Mouse (Mus musculus) MEL (cell line): Measurements from ENCODE around the gene Rapgef4.

ENCODE experiments used
- CTCF ChIP-seq, 3 experiments: IDR thresholded peaks in 2 of 3; conservative IDR thresholded peaks in 1 of 3; 2 replicates each; pipeline ENCODE4 v1.5.1; 2011 to 2012; ENCODE audit warnings: low read length in 3 of 3, low read depth in 2 of 3, mild to moderate bottlenecking in 2 of 3, improper control_type of control experiment in 1 of 3, inconsistent platforms in 1 of 3, mixed read lengths in 1 of 3, moderate library complexity in 1 of 3; ENCODE audit not compliant: control insufficient read depth in 1 of 3, insufficient read depth in 1 of 3, poor library complexity in 1 of 3, severe bottlenecking in 1 of 3
- KAT2A ChIP-seq: conservative IDR thresholded peaks from 2 replicates; pipeline ENCODE4 v1.6.1; 2012; ENCODE audit warnings: low read depth, low read length, improper control_type of control experiment, inconsistent platforms
- MXI1 ChIP-seq: IDR thresholded peaks from 2 replicates; pipeline ENCODE4 v1.6.1; 2011; ENCODE audit warnings: mild to moderate bottlenecking, low read depth, low read length, improper control_type of control experiment
- NELFE ChIP-seq: IDR thresholded peaks from 2 replicates; pipeline ENCODE4 v1.6.1; 2011; ENCODE audit warnings: low read depth, low read length, improper control_type of control experiment
- NRF1 ChIP-seq: IDR thresholded peaks from 2 replicates; pipeline ENCODE4 v1.6.1; 2014; ENCODE audit warnings: low read depth, mild to moderate bottlenecking, inconsistent platforms, low read length, improper control_type of control experiment, moderate library complexity; ENCODE audit not compliant: poor library complexity, insufficient read depth, severe bottlenecking
- POLR2A ChIP-seq, 2 experiments: IDR thresholded peaks; 2 replicates each; pipeline ENCODE4 v1.6.1; 2011 to 2012; ENCODE audit warnings: low read length in 2 of 2, mild to moderate bottlenecking in 2 of 2, control low read depth in 1 of 2, improper control_type of control experiment in 1 of 2, low read depth in 1 of 2, moderate library complexity in 1 of 2; ENCODE audit not compliant: control insufficient read depth in 1 of 2, insufficient read depth in 1 of 2, poor library complexity in 1 of 2
- POLR2AphosphoS5 ChIP-seq: IDR thresholded peaks from 2 replicates; pipeline ENCODE4 v1.6.1; 2012; ENCODE audit warnings: low read depth, borderline replicate concordance, mild to moderate bottlenecking, inconsistent platforms, low read length, moderate library complexity, mixed read lengths
- RAD21 ChIP-seq: IDR thresholded peaks from 2 replicates; pipeline ENCODE4 v1.6.1; 2011; ENCODE audit warnings: mild to moderate bottlenecking, low read depth, low read length, improper control_type of control experiment
- ZC3H11A ChIP-seq: IDR thresholded peaks from 2 replicates; pipeline ENCODE4 v1.6.1; 2012; ENCODE audit warnings: low read depth, mild to moderate bottlenecking, inconsistent platforms, low read length, improper control_type of control experiment
- ZKSCAN1 ChIP-seq: IDR thresholded peaks from 2 replicates; pipeline ENCODE4 v1.6.1; 2012; ENCODE audit warnings: low read depth, mild to moderate bottlenecking, inconsistent platforms, low read length, improper control_type of control experiment, moderate library complexity
- ZMIZ1 ChIP-seq: IDR thresholded peaks from 2 replicates; pipeline ENCODE4 v1.6.1; 2012; ENCODE audit warnings: low read depth, mild to moderate bottlenecking, inconsistent platforms, low read length, improper control_type of control experiment, moderate library complexity

DNA sequence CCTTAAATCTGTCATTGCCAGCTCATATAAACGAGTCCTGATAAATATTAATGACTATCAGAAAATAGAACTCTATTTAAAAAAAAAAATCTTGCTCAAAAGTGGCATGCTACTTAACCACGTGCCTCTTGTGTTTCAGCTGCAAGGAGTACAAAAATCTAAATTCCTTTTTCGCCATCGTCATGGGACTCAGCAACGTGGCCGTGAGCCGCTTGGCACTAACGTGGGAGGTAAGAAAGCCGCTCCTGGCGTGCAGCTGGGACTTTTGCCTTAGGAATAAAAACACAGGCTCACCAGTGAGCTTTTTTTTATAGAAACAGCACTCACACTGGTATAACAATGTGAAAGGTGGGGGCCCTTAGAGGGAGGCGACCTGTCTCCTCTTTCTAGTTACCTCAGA, 257.9 kb downstream of the Rapgef4 start:
- TF ChIP-seq ZMIZ1 (no peak), POLR2AphosphoS5 (no peak), ZC3H11A (no peak), RAD21 (no peak), POLR2A (IDR thresholded peaks at IDR 0.05; ENCODE audit: control insufficient read depth in 1 of 2, insufficient read depth in 1 of 2, low read depth in 1 of 2, low read length in 2 of 2, poor library complexity in 1 of 2) (no peak), CTCF (IDR thresholded peaks at IDR 0.05 in 2 of 3, conservative IDR thresholded peaks at IDR 0.05 in 1 of 3; ENCODE audit: control insufficient read depth in 1 of 3, insufficient read depth in 1 of 3, low read depth in 2 of 3, low read length in 3 of 3, poor library complexity in 1 of 3, severe bottlenecking in 1 of 3) (no peak), NRF1 (no peak), MXI1 (no peak), ZKSCAN1 (no peak), KAT2A (no peak), NELFE (no peak)
